Mouse (Mus musculus): ENCODE results near the gene Tnfrsf8.
"Not testable (repeated sequence)": the region's sequence is repeated elsewhere in the genome, so short reads cannot be mapped to it uniquely, and the experiment has no call there.

The Tnfrsf8 gene

GRCm38 (mm10) chr4:145314836-145315467 lies at the start of gene Tnfrsf8:
TSS of gene Tnfrsf8 (minus strand) at chr4:145315164.
- in situ Hi-C loops (cut with MboI; ENCODE audit: low pct_unique_long_range_greater_than_20kb in 1 of 2, low sequenced_read_pairs in 2 of 2, unreplicated experiment in 1 of 2), result loop anchor here (25.0 kb wide), 1 partner anchor 172 kb away; no protein-coding TSS in a partner anchor

- in situ Hi-C loops (cut with MboI; ENCODE audit: low pct_unique_long_range_greater_than_20kb in 1 of 2, low sequenced_read_pairs in 2 of 2, unreplicated experiment in 1 of 2), result not testable (repeated sequence)
Measured at GRCm38 (mm10) chr4:145361635-145362034, 46.7 kb upstream of the Tnfrsf8 start.

GRCm38 (mm10) chr4:145361065-145361464 lies 46.1 kb upstream of the Tnfrsf8 start:
- in situ Hi-C loops (cut with MboI; ENCODE audit: low pct_unique_long_range_greater_than_20kb in 1 of 2, low sequenced_read_pairs in 2 of 2, unreplicated experiment in 1 of 2), result no loop called here

GRCm38 (mm10) chr4:145360567-145360966 lies 45.6 kb upstream of the Tnfrsf8 start:
- in situ Hi-C loops (cut with MboI; ENCODE audit: low pct_unique_long_range_greater_than_20kb in 1 of 2, low sequenced_read_pairs in 2 of 2, unreplicated experiment in 1 of 2), result no loop called here

- in situ Hi-C loops (cut with MboI; ENCODE audit: low pct_unique_long_range_greater_than_20kb in 1 of 2, low sequenced_read_pairs in 2 of 2, unreplicated experiment in 1 of 2), result no loop called here
Measured at GRCm38 (mm10) chr4:145356234-145356633, 41.3 kb upstream of the Tnfrsf8 start.

GRCm38 (mm10) chr4:145353855-145354254 lies 38.9 kb upstream of the Tnfrsf8 start:
- in situ Hi-C loops (cut with MboI; ENCODE audit: low pct_unique_long_range_greater_than_20kb in 1 of 2, low sequenced_read_pairs in 2 of 2, unreplicated experiment in 1 of 2), result no loop called here

- in situ Hi-C loops (cut with MboI; ENCODE audit: low pct_unique_long_range_greater_than_20kb in 1 of 2, low sequenced_read_pairs in 2 of 2, unreplicated experiment in 1 of 2), result no loop called here
Measured at GRCm38 (mm10) chr4:145344948-145345347, 30.0 kb upstream of the Tnfrsf8 start.

GRCm38 (mm10) chr4:145341879-145342809 lies 27.2 kb upstream of the Tnfrsf8 start:
- in situ Hi-C loops (cut with MboI; ENCODE audit: low pct_unique_long_range_greater_than_20kb in 1 of 2, low sequenced_read_pairs in 2 of 2, unreplicated experiment in 1 of 2), result no loop called here

- in situ Hi-C loops (cut with MboI; ENCODE audit: low pct_unique_long_range_greater_than_20kb in 1 of 2, low sequenced_read_pairs in 2 of 2, unreplicated experiment in 1 of 2), result no loop called here
Measured at GRCm38 (mm10) chr4:145337906-145338858, 23.2 kb upstream of the Tnfrsf8 start.

GRCm38 (mm10) chr4:145336587-145336986 lies 21.6 kb upstream of the Tnfrsf8 start:
- in situ Hi-C loops (cut with MboI; ENCODE audit: low pct_unique_long_range_greater_than_20kb in 1 of 2, low sequenced_read_pairs in 2 of 2, unreplicated experiment in 1 of 2), result no loop called here

GRCm38 (mm10) chr4:145336019-145336418 lies 21.1 kb upstream of the Tnfrsf8 start:
- in situ Hi-C loops (cut with MboI; ENCODE audit: low pct_unique_long_range_greater_than_20kb in 1 of 2, low sequenced_read_pairs in 2 of 2, unreplicated experiment in 1 of 2), result no loop called here

GRCm38 (mm10) chr4:145323631-145324030 lies 8.7 kb upstream of the Tnfrsf8 start:
- in situ Hi-C loops (cut with MboI; ENCODE audit: low pct_unique_long_range_greater_than_20kb in 1 of 2, low sequenced_read_pairs in 2 of 2, unreplicated experiment in 1 of 2), result loop anchor here (25.0 kb wide), 1 partner anchor 164 kb away; no protein-coding TSS in a partner anchor

GRCm38 (mm10) chr4:145322995-145323627 lies 8.1 kb upstream of the Tnfrsf8 start:
- in situ Hi-C loops (cut with MboI; ENCODE audit: low pct_unique_long_range_greater_than_20kb in 1 of 2, low sequenced_read_pairs in 2 of 2, unreplicated experiment in 1 of 2), result loop anchor here (25.0 kb wide), 1 partner anchor 164 kb away; no protein-coding TSS in a partner anchor

GRCm38 (mm10) chr4:145322211-145322610 lies 7.2 kb upstream of the Tnfrsf8 start:
- in situ Hi-C loops (cut with MboI; ENCODE audit: low pct_unique_long_range_greater_than_20kb in 1 of 2, low sequenced_read_pairs in 2 of 2, unreplicated experiment in 1 of 2), result loop anchor here (25.0 kb wide), 1 partner anchor 165 kb away; no protein-coding TSS in a partner anchor

- in situ Hi-C loops (cut with MboI; ENCODE audit: low pct_unique_long_range_greater_than_20kb in 1 of 2, low sequenced_read_pairs in 2 of 2, unreplicated experiment in 1 of 2), result loop anchor here (25.0 kb wide), 1 partner anchor 167 kb away; no protein-coding TSS in a partner anchor
Measured at GRCm38 (mm10) chr4:145320624-145321023, 5.7 kb upstream of the Tnfrsf8 start.

- in situ Hi-C loops (cut with MboI; ENCODE audit: low pct_unique_long_range_greater_than_20kb in 1 of 2, low sequenced_read_pairs in 2 of 2, unreplicated experiment in 1 of 2), result loop anchor here (25.0 kb wide), 1 partner anchor 168 kb away; no protein-coding TSS in a partner anchor
Measured at GRCm38 (mm10) chr4:145319274-145320226, 4.6 kb upstream of the Tnfrsf8 start.

GRCm38 (mm10) chr4:145316708-145317107 lies 1.7 kb upstream of the Tnfrsf8 start:
- in situ Hi-C loops (cut with MboI; ENCODE audit: low pct_unique_long_range_greater_than_20kb in 1 of 2, low sequenced_read_pairs in 2 of 2, unreplicated experiment in 1 of 2), result loop anchor here (25.0 kb wide), 1 partner anchor 171 kb away; no protein-coding TSS in a partner anchor
